Mouse (Mus musculus) retina, embryonic 14.5 days (tissue): ENCODE results near the gene Tbc1d15.

Experiments used
- DNase-seq: peaks from one replicate; pipeline ENCODE4 v3.0.0-alpha.2; 2015; ENCODE audit warnings: low spot score

Tbc1d15 gene

GRCm38 (mm10) chr10:115251088-115251934 lies at the start of gene Tbc1d15:
Gene Tbc1d15 (minus strand): TSS chr10:115251467.
- peak; percentile 100 for DNase-seq

GRCm38 (mm10) chr10:115298683-115299082 lies 47.4 kb upstream of the Tbc1d15 start:
- no peak for DNase-seq

GRCm38 (mm10) chr10:115297582-115297981 lies 46.3 kb upstream of the Tbc1d15 start:
- no peak for DNase-seq

- DNase-seq: no peak
Observed at GRCm38 (mm10) chr10:115296401-115296935, 45.2 kb upstream of the Tbc1d15 start.

- no peak for DNase-seq
Observed at GRCm38 (mm10) chr10:115295162-115295561, 43.9 kb upstream of the Tbc1d15 start.

- DNase-seq: no peak
Observed at GRCm38 (mm10) chr10:115294715-115295114, 43.4 kb upstream of the Tbc1d15 start.

GRCm38 (mm10) chr10:115293946-115294345 lies 42.7 kb upstream of the Tbc1d15 start:
- no peak for DNase-seq

GRCm38 (mm10) chr10:115290671-115291070 lies 39.4 kb upstream of the Tbc1d15 start:
- DNase-seq: no peak

GRCm38 (mm10) chr10:115288856-115289255 lies 37.6 kb upstream of the Tbc1d15 start:
- DNase-seq: no peak

- no peak for DNase-seq
Observed at GRCm38 (mm10) chr10:115284170-115284569, 32.9 kb upstream of the Tbc1d15 start.

GRCm38 (mm10) chr10:115281381-115281780 lies 30.1 kb upstream of the Tbc1d15 start:
- no peak for DNase-seq

GRCm38 (mm10) chr10:115271649-115272048 lies 20.4 kb upstream of the Tbc1d15 start:
- DNase-seq: no peak

- DNase-seq: no peak
Observed at GRCm38 (mm10) chr10:115270612-115271390, 19.5 kb upstream of the Tbc1d15 start.

- DNase-seq: no peak
Observed at GRCm38 (mm10) chr10:115262926-115263562, 11.8 kb upstream of the Tbc1d15 start.

GRCm38 (mm10) chr10:115262261-115262660 lies 11.0 kb upstream of the Tbc1d15 start:
- DNase-seq: no peak

GRCm38 (mm10) chr10:115261428-115261827 lies 10.2 kb upstream of the Tbc1d15 start:
- DNase-seq: no peak

- no peak for DNase-seq
Observed at GRCm38 (mm10) chr10:115256162-115256561, 4.9 kb upstream of the Tbc1d15 start.

- no peak for DNase-seq
Observed at GRCm38 (mm10) chr10:115253521-115253920, 2.3 kb upstream of the Tbc1d15 start.

GRCm38 (mm10) chr10:115252321-115252757 lies 1.1 kb upstream of the Tbc1d15 start:
- peak; percentile 38 for DNase-seq

GRCm38 (mm10) chr10:115250235-115251087 lies 806 bp downstream of the Tbc1d15 start:
- no peak for DNase-seq

- no peak for DNase-seq
Observed at GRCm38 (mm10) chr10:115248041-115248440, 3.2 kb downstream of the Tbc1d15 start.
